Mouse (Mus musculus) liver, adult 2 months (tissue): ENCODE measurements around the gene Mylk2. TPM values are rescaled to one million over a fixed set of nuclear protein-coding genes. Genes with fewer than 3 reads are reported as not detected.

Experiments used
- DNase-seq: peaks from one replicate; pipeline ENCODE4 v3.0.0-alpha.2; 2011; ENCODE audit warnings: low read depth, low spot score; ENCODE audit errors: extremely low read depth
- H3K27ac ChIP-seq: fragments of 200-500 bp; replicated peaks from 2 replicates; pipeline ENCODE4 v1.5.1; 2012; ENCODE audit warnings: low read depth, mild to moderate bottlenecking, control low read depth, inconsistent platforms, low read length; ENCODE audit not compliant: insufficient read depth
- H3K27me3 ChIP-seq: fragments of 200-500 bp; 2 replicates; pipeline ENCODE4 v1.6.1; 2012; ENCODE audit warnings: mild to moderate bottlenecking, moderate library complexity, low read length, inconsistent platforms; ENCODE audit not compliant: control insufficient read depth, insufficient read depth
- H3K36me3 ChIP-seq: fragments of 200-500 bp; 2 replicates; pipeline ENCODE4 v1.6.1; 2012; ENCODE audit warnings: low read length, inconsistent platforms; ENCODE audit not compliant: control insufficient read depth, insufficient read depth
- H3K4me1 ChIP-seq: fragments of 200-500 bp; 2 replicates; pipeline ENCODE4 v1.6.1; 2011; ENCODE audit warnings: low read length; ENCODE audit not compliant: control insufficient read depth, insufficient read depth
- H3K4me3 ChIP-seq: fragments of 200-500 bp; 2 replicates; pipeline ENCODE4 v1.5.1; 2011; ENCODE audit warnings: low read depth, mild to moderate bottlenecking, control low read depth, low read length, moderate library complexity; ENCODE audit not compliant: insufficient read depth
- H3K79me2 ChIP-seq: fragments of 200-500 bp; 2 replicates; pipeline ENCODE4 v1.6.1; 2012; ENCODE audit warnings: inconsistent platforms, mild to moderate bottlenecking, low read length, moderate library complexity; ENCODE audit not compliant: control insufficient read depth, insufficient read depth
- H3K9ac ChIP-seq: fragments of 200-500 bp; 2 replicates; pipeline ENCODE4 v1.6.1; 2012; ENCODE audit warnings: low read depth, mild to moderate bottlenecking, control low read depth, inconsistent platforms, low read length
- CTCF ChIP-seq: fragments of 200-500 bp; IDR thresholded peaks from 2 replicates; pipeline ENCODE4 v1.5.1; 2011; ENCODE audit warnings: low read depth, low read length, control low read depth
- POLR2A ChIP-seq: fragments of 200-500 bp; IDR thresholded peaks from 2 replicates; pipeline ENCODE4 v1.6.1; 2011; ENCODE audit warnings: low read length, control low read depth; ENCODE audit not compliant: insufficient read depth; ENCODE audit errors: extremely low read depth
- whole genome bisulfite sequencing: fragments of 180-500 bp; shearing (Covaris S2); methylation state at CpG from one replicate; pipeline ENCODE4 v1.1.7; 2018; 5-methylcytosine and 5-hydroxymethylcytosine counted together
- polyA plus RNA-seq: library from polyadenylated mRNA; depleted of rRNA; stranded (reverse); fragments of >200 nt; gene quantifications from 2 replicates; pipeline ENCODE4 v1.2.3, GENCODE M21; 2012
- total RNA-seq: library from RNA; depleted of rRNA; stranded (reverse); fragments of >200 nt; gene quantifications from 2 replicates; pipeline ENCODE4 v1.2.3, GENCODE M21; 2014

Mylk2 gene
- total and polyA plus RNA-seq, 2 experiments: 0.09 TPM; not detected in 1

DNA sequence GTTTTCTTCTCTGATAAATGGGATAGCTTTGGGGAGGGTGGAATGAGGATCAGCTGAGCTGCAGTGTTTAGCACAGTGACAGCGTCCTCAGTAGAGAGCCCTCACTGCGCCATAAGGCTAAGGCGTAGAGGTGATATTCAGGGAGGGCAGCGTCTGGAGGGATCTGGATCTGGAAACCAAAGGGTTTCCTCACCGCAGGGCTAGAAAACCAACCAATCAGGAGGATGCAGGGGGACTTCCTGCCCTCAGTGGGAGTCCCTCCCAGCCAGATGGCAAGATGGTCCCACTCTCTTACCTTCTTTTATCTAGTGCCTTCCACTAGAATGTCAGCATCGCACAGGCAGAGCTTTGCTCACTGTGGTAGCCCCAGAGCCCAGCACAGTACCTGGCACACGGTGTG is 30.6 kb downstream of the Mylk2 start:
- Histone ChIP-seq H3K27me3 (peaks cover 7% of the 10 kb centered on the region), H3K27ac (no peak overlapping the region), H3K4me3 (no peak overlapping the region), H3K4me1 (no peaks in the 10 kb centered on the region), H3K9ac (no peak overlapping the region), H3K36me3 (no peaks in the 10 kb centered on the region), H3K79me2 (no peaks in the 10 kb centered on the region)
- 33% methylated on average over 7 of the region's 7 CpGs for WGBS
- no peak for TF ChIP-seq CTCF
- TF ChIP-seq POLR2A: no peak
- DNase-seq: no peak

GRCm38 (mm10) chr2:152942898-152943515 is 31.9 kb downstream of the Mylk2 start:
- Histone ChIP-seq H3K27me3 (peaks cover 7% of the 10 kb centered on the region), H3K4me3 (no peak overlapping the region)

DNA sequence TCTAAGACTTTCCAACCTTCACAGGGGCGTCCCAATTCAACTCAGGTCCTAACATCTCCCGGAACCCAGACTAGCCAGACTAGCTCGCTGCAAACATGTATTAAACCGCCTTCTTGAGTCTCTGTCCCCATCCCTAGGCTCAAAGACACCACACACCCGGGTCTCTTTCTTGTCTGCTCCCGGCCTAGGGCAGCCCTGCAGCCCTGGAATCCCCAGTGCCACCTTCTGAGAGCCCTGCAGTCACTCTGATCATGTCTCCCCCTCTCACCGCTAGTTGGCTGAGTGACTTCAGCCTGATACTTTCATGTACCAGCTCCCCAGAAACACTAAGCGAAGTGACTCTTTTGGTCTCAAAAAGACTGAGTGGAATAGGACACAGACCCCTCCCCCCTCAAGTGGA is 32.4 kb downstream of the Mylk2 start:
- TF ChIP-seq POLR2A: no peak
- TF ChIP-seq CTCF: no peak
- Histone ChIP-seq H3K36me3 (no peaks in the 10 kb centered on the region), H3K27me3 (peaks cover 7% of the 10 kb centered on the region), H3K9ac (no peak overlapping the region), H3K4me1 (no peaks in the 10 kb centered on the region), H3K27ac (no peak overlapping the region), H3K79me2 (no peaks in the 10 kb centered on the region), H3K4me3 (no peak overlapping the region)
- 9% methylated on average over 8 of the region's 8 CpGs for WGBS
- no peak for DNase-seq

More at GRCm38 (mm10) chr2:152942898-152943515, 31.9 kb downstream of the Mylk2 start:
- no peak for DNase-seq
- TF ChIP-seq CTCF (no peak), POLR2A (no peak)
- no peaks in the 10 kb centered on the region for H3K36me3 ChIP-seq
- WGBS: 2% methylated on average over 63 of the region's 65 CpGs
- no peak overlapping the region for H3K9ac ChIP-seq
- no peaks in the 10 kb centered on the region for H3K79me2 ChIP-seq
- H3K4me1 ChIP-seq: no peaks in the 10 kb centered on the region
- H3K27ac ChIP-seq: no peak overlapping the region

GRCm38 (mm10) chr2:152944013-152944412 is 32.9 kb downstream of the Mylk2 start:
- no peak overlapping the region for H3K9ac ChIP-seq
- peaks cover 7% of the 10 kb centered on the region for H3K27me3 ChIP-seq
- no peak for DNase-seq
- no peaks in the 10 kb centered on the region for H3K79me2 ChIP-seq
- H3K4me1 ChIP-seq: no peaks in the 10 kb centered on the region
- 57% methylated on average over 9 of the region's 9 CpGs for WGBS
- no peaks in the 10 kb centered on the region for H3K36me3 ChIP-seq
- H3K4me3 ChIP-seq: no peak overlapping the region
- TF ChIP-seq CTCF (no peak), POLR2A (no peak)
- no peak overlapping the region for H3K27ac ChIP-seq

GRCm38 (mm10) chr2:152947098-152947497 is 35.9 kb downstream of the Mylk2 start:
- H3K27me3 ChIP-seq: peaks cover 17% of the 10 kb centered on the region
- no peak overlapping the region for H3K27ac ChIP-seq
- H3K4me1 ChIP-seq: no peaks in the 10 kb centered on the region; the same call in 1 of the 2 replicates
- TF ChIP-seq CTCF (no peak), POLR2A (no peak)
- no peak overlapping the region for H3K4me3 ChIP-seq
- no peak for DNase-seq
- no peaks in the 10 kb centered on the region for H3K79me2 ChIP-seq
- H3K36me3 ChIP-seq: no peaks in the 10 kb centered on the region
- WGBS: 56% methylated on average over 7 of the region's 7 CpGs
- H3K9ac ChIP-seq: no peak overlapping the region

DNA sequence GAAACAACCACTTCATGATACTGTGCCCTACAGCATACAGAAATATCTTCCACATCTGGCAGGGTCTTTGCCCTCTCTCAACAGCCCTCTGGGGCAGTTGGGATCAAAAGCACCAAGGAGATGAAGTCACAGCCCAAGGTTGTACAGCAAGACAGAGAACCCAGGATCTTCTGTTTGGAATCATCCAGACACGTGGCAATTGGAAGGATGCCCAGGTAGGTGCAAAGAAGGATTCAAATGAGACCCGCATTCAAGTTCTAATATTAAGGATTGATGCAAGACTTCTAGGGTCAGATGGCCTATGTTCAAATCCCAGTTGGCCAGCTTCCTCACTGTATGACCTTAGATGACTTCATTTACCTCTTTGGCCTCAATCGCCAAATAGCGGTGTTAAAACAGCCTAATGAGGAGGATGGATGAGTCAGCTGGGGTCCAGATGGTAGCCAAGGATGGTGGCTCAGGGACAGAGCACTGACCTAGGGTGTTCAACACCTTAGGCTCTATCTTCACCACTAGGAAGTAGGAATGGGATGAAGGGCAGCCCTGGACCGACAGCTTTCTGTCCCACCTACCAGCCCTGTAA is 37.4 kb downstream of the Mylk2 start:
- H3K79me2 ChIP-seq: no peaks in the 10 kb centered on the region
- TF ChIP-seq POLR2A (no peak), CTCF (no peak)
- no peaks in the 10 kb centered on the region for H3K36me3 ChIP-seq
- no peak overlapping the region for H3K4me3 ChIP-seq
- 81% methylated on average over 5 of the region's 5 CpGs for WGBS
- H3K27ac ChIP-seq: no peak overlapping the region
- no peak for DNase-seq
- peaks cover 12% of the 10 kb centered on the region for H3K27me3 ChIP-seq
- H3K4me1 ChIP-seq: no peaks in the 10 kb centered on the region; the same call in 1 of the 2 replicates
- H3K9ac ChIP-seq: no peak overlapping the region
